Mouse (Mus musculus) heart, adult 9 months (tissue): Measurements from ENCODE around the gene Gm10642.

Experiments
- DNase-seq, 2 experiments: peaks; one replicate each; pipeline ENCODE4 v3.0.0; 2022; ENCODE audit warnings: low spot score in 2 of 2

The Gm10642 gene

DNA sequence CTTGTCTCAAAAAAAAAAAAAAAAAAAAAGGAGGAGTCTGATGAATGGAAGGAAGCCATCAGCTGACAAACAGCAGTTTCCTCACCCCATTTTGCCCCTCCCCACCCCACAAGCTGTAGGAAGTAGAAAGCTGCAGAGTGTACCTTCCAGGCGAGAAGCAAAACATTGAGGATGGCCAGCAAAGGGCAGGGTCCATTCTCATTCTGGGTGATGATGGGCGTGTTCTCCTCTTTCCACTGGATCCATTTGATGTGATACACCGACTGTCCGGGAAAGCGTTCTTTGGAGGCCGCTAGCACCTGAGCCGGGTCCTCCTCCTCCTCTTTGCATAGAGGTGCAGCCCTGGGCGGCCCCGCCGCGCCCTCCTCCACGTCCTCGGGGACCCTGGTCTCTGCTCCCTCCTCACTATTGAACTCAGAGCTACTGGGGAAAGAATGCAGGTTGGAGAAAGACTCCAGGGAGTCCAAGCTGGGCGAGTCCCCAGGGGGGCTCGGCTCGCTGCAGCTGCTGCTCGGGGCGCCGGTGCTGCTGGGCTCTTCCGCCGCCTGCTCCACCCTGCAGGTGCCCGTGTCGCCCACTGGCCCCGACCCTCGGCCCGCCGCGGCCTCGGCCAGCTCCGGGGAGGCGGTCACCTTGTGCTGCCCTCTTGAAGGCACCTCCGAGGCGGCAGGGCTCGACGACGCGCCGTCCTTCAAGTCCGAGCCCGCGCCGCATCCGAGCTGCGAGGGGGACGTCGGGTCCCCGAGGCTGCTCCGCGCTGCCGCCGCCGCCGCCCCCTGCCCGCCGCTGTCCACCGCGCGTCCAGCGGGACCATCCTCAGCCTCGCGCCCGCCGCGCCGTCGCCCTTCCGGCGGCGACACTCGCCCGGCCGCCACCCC is at the start of gene Gm10642:
Gene Gm10642 (plus strand): TSS at position 122 of the 878 bp plus-strand sequence.
- DNase-seq, result peak; percentile 54 to 69

DNA sequence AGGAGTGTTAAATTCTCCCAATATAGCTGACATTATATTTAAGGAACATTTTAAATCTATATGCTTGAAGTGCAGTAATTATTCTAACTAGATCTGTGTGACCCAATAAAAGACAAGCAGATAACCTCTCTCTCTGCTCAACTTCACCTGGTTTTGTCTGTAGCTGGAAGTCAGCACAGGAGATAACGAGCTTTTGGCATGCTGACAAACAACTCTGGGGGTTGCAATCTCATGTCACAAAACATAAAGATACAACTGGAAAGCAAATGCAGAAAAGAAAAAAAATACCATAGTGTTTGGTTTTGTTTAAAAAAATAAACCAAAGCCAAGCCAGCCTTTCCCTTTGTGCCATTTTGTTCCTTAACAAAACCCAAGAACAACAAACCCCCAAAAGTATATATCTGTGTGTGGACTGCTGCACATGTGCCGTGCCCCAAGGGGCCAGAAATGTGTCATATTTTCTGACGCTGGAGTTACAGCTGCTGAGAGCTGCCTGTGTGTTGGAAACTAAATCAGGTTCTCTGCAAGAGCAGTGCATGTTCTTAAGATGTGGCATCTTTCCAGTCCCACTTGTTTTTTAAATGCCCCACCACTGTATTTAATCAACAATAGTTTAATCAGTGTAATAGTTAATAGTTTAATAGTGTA is 44.9 kb upstream of the Gm10642 start:
- no peak for DNase-seq

DNA sequence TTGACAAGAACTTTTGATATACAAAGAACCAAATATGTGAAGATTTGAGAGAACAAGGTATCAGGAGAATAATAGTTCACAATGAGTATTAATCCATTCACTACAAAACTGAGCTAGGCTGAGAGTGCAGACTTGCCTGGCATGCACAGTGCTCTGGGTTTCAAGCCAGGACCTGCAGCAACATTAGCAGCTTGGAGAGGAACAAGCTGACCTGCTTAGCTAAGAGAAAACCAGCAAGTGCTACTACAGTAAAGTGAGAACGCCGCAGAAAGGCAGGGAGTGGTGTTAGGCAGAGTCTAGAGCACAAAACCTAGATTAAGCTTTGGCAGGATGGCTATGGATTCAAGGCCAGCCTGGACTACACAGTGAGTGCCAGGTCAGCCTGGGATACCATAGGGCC is 26.3 kb upstream of the Gm10642 start:
- DNase-seq, result no peak

DNA sequence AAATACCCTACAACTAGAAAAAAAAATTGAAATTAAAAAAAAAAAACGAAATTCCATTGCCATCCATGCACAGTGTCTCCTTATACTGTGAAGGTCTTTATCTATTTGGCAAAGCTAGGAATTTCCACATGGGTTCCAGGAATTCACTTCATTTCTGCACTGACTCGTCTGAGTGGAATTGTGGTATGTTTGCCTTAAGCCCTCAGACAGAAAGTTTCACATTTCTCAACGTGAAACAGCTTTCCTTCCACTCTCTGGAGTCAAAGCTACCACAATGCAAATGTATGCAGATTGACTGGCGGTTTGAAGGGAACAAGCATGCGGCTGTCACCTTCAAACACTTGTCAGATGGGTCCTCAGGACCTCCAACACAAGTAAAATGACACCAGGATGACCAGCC is 24.4 kb upstream of the Gm10642 start:
- DNase-seq, result no peak

DNA sequence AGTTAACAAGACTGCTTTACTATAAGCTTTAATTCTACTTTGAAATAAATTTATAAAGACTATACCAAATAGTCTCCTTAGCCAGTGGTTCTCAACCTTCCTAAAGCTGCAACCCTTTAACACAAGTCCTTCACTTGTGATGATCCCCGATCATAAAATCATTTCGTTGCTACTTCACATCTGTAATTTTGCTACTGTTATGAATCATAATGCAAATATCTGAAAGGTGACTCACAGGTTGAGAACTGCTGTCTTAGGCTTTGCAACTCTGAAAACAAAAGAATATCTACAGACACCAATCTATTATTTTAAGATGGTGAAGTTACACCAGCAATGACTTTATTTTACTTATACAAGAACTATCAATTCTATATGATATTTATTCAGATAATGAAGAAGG is 19.3 kb upstream of the Gm10642 start:
- DNase-seq, result no peak

DNA sequence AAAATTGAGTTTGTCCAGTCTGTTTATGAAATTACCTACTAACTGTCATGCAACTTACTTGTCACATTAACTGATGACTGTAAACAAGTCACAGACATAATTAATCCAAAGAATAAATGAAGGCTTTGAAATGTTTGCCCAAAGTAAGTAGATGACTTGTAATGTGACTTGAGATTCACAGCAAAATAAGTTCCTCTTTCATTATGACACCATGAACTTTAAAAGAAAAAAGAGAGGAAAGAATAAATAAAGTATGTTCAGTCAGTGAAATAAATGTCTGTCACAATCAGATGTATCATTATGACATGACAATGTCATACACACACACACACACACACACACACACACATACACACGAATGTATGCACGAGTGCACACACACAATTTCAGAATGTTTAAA is 5.8 kb upstream of the Gm10642 start:
- DNase-seq, result no peak

DNA sequence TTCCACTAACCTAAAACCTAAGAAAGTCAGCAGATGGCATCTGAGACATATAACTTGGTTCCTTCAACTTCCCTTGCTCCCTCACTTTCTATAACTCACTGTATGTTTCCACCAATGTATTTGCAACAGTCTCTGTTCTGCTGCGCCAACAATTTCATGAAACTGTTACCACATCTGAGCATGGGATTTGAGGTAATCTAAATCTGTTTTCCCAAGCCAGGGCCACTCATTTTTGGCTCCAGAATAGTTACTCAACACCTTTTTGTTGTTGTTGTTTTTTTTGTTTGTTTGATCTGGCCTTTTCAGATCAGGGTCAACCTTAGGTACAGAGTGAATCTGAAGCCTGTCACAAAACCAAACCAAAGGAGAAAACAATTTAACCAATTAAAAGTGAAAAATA is 5.1 kb upstream of the Gm10642 start:
- no peak for DNase-seq

DNA sequence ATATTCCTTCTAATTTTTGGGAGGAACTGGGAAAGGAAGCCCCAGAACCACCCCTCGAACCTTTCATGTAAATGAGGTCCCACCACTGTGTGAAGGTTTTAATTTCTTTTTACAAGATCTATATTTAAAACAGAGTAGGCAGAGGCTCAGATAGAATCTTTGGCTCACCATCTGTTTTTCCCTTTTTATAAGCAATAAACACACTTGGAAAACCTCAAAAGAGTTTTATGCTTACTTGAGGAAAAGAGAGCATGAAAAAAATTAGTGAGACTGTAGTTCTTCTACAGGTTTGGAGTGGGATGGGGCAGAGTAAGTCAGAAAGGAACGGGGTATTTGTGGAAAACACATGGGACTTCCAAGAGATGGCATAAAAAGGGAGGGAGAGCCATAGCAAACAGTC is 3.8 kb upstream of the Gm10642 start:
- no peak for DNase-seq

DNA sequence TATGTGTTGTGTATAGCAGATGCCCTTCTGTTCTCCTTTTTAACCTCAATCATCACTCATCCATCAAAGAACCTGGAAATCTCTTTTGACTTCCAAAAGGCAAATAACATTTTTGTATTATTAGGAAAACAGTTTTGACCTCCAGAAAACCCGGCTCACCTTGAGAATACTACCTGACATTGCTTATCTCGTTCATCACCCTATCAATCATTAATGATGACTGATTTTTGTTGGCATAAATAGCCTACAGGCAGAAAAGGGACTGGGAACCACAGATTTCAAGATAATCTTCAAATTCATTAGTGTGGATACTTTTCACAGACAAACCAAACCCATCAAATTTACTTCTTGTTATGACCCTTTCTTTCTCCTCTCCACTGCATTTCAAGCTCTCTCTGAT is 2.2 kb upstream of the Gm10642 start:
- no peak for DNase-seq

DNA sequence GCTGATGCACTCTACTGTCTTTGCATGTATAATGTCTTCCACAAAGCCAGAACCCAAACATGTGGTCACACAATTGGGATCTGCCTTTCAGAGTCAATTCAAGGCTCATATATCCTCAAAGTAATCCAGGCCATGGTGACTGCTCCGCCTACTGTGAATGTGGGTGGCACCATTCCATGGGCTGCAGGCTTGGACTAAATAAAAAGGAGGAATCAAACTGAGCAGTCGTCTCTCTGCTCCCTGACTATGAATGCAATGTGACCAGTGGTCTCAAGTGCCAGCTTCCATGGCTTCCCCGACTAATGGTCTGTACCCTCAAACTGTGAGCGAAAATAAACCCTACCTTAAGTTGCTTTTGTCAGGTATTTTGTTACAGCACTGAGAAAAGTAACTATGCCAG is 1.6 kb upstream of the Gm10642 start:
- no peak for DNase-seq

DNA sequence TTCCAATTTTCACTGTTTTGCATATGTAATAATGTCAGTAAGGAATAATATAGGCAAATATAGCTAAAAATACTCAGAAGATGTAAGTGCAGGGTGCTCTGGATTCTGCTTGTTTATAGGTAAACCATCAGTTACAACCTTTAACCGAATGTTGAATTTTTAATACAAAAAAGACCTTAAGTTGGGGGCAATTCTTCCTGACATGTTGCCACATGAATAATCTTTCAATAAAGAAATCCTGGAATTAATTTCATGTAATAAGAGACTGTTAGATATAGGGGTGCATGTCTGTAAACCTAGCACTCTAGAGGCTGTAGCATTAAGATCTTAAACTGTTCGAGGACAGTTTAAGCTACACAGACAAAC is 304 bp upstream of the Gm10642 start:
- no peak for DNase-seq

DNA sequence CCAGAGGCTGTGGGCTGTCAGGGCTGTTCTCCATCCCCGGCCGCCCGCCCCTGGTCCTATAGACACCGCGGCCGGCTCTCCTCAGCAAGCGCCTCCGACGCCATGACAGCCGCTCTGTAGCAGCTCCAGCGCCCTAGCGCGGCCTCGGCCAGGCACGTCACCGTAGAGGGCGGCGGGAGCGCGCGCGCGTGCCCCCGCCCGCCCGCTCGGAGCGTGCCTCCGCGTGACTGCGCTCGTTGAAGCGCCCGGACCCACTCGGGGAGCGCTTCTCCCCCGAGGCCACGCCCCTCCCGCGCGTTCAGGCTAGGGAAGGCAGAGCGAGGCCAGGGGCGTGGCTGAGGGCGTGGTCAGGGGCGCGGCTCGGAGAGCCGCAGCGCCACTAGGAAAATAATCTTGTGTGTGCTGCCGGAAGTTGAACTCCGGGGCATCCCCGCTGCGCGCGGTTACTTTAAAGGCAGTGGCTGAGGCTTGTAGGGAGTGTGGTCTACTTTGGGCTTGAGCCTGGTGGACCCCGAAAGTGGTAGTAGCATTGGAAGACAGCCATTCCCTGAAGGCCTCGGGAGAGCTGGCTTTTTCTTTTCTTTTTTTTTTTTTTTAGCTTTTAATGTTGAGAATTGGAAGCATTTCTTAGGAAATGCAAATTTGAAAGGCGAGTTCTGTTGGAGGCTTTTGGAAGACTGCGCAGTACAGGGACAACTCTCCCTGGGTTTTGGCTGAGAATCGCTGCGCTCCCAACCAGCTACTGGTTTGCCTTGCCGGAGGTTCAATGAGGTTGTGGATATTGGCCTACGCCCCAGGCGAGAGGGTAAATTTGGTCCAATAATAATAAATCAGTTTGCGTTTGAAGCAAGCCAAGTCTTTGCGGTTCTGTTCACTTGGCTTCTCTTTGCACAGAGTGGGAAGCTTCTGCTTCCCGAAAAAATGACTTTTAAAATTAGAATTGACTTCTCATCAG is 1.2 kb downstream of the Gm10642 start, which contains the start of gene Mindy2:
Gene Mindy2 (minus strand): TSS at position 162 of the 955 bp plus-strand sequence.
- peak; percentile 95 to 96 for DNase-seq

DNA sequence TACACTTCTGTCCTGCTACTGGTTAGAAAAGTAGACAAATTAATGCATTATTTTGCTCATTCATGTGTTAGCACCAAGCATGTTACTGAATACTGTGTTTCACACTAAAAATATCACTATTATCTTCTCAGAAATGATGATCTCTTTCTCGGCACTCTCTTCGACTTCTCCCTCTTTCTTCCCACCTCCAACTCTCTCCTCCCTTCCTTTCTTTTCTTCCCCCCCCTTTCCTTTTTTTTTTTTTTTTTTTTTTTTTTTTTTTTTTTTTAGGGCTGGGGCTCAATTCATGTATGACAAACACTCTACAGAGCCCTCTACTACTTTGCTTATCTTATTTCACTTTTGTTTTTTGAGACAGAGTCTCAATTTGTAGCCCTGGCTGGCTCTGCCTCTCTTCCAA is 2.2 kb downstream of the Gm10642 start:
- DNase-seq, result no peak

DNA sequence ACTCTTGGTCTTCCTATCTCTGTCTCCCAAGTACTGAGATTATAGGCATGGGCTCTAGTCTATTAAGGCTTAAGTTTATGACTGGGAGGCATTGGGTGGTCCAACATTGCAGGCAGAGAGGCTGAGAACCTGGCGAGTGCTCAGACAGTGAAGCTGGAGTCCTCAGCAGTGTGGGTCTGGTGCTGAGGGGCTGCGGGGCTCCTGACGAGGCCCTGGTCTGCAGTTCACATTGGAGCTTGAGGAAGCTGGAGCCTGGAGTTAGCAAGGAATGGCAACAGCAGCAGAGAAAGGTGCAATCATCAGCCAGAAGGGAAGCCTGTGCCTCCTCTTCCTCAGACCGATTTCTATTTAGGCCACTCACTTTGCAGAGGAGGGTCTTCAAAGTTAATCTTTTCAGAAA is 8.8 kb downstream of the Gm10642 start:
- DNase-seq, result no peak

DNA sequence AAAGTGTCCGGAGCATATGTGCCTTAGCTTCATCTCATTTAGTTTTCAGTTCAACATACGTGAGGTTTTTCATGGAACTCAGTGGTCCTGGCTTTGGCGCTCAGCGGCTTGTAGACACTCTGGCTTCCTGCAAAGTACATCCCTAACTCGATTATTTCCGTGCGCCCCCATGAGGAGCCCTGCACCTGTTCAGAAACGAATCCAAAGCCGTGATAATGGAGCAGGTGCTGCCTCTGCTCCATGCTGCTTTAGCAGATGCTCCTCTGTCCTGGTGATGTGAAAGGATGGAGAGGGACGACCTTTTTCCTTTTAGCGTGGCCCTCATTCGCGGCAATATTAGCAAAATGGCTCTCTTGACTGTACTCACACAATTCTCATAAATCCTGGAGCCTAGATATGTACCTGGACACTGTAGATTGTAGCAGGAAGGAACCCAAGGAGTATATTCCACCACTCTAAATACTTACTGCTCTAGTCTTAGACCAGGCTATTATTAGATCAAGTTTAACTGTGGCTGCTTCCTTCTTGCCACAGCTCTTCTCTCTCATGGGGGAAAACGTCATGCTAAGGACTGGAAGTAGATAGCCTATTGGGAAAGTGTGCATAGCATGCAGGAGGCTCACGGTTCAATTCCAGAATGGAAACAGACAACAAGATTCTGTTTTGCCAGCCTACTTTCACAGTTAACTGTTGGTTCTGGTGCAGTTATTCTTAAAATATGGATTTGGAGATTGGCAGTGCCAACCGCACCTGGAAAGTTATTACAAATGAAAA is 9.5 kb downstream of the Gm10642 start:
- no peak for DNase-seq

DNA sequence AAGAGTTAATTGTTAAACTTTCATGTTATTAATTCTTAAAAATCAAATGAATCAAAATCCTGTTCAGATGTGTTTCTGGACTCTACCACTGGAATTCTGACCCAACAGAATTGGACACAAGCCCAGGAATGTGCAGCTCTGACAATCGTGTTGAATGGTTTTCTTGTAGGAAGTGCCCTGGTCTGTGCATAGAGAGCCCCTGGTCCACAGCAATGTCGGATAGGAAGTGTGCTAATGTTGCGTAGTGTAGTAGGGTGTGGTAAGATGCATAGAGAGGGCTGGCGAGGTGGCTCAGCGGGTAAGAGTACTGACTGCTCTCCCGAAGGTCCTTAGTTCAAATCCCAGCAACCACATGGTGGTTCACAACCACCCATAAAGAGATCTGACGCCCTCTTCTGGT is 10.8 kb downstream of the Gm10642 start:
- peak; percentile 12 to 29 for DNase-seq

DNA sequence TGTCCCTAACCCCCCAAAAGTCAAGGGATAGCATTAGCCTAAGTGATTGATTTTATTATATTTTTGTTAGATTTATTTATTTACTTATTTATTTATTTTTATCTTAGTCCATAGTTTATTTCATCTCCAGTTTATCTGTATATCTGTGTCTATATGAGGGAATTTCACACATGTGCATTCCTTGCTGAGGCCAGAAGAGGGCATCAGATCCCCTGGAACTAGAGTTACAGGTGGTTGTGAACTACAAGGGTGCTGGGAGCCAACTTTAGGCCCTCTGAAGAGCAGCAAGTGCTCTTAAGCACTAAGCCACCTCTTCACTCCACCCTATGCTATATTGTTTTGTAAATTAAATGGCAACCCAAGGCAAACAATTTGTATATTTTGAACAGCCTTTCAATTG is 12.0 kb downstream of the Gm10642 start:
- DNase-seq, result no peak

DNA sequence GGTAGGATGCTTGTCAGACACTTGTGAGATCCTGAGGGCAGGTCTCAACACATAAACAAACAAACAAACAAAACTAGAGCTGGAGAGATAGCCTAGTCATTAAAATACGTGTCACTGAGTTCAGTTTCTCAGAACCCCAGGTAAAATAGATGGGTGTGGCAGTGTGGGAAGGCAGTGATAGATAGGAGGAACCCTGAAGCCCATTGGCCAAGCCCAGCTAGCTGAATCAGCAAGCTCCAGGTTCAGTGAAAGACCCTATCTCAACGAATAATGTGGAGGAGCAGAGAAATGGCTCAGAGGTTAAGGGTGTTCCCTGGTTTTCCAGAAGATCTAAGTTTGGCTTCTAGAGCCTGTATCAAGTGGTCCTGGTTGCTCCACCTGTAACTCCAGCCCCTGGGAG is 13.1 kb downstream of the Gm10642 start:
- no peak for DNase-seq

DNA sequence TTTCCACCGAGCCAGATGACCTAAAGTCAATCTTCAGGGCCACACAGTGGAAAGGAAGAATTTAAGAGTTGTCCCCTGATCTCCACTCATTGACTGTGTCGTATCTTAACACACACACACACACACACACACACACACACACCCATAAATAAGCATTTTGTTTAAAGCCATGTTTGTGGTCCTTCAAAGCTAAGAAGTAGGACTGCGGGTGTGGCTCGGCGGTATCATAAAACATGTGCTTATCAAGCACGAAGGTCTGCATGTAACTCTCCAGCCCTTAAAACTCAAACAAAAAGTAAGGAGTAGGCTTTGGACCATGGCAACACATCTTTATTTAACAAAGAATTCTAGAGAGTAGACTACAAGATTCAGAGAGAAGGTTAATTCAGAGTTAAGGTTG is 14.3 kb downstream of the Gm10642 start:
- DNase-seq, result no peak

DNA sequence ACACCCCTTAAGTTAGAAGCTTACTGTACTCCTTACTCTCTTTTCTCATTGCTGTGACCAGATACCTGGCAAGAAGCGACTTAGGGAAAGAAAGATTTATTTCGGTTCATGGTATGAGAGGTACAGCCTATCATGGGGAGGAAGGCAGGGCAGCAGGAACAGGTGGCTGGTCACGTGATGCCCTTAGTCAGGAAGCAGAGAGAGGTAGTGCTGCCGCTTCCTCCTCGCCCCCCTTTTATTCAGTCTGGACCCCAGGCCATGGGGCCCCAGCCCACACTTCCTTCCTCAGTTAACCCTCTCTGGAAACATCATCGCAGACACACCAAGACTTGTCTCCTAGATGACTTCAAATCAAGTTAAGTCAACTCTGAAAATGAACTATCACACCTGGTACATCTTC is 15.2 kb downstream of the Gm10642 start:
- no peak for DNase-seq
